Mouse (Mus musculus): ENCODE measurements around the gene Mrps36. TPM values are rescaled to one million over a fixed set of nuclear protein-coding genes. Genes with fewer than 3 reads are reported as not detected.
"Not testable (repeated sequence)": the region's sequence is repeated elsewhere in the genome, so short reads cannot be mapped to it uniquely, and the experiment has no call there.

Mrps36 gene
- polyA plus RNA-seq, 1 experiment from 2014 or later, result 140 TPM

DNA sequence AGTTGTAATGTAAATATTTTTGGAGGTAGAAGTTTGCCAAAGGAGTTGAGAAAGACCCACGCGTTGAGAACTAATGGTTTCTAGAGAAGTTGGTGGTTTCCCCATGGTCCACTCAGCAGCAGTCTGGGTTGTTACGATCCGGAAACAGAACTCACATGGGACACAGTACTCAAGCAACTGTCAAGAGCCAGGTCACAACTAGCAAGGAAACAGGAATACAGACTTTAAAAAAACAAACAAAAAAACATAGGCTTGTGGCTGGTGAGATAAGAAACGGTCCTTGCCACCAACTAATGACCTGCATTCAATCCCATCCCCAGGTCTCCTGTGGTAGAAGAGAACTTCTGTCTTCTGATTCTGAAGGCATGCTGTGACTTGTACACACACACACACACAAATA, 6.3 kb upstream of the Mrps36 start:
- DNase-seq (ENCODE audit: low spot score) (no peak), ATAC-seq (replicated peaks; ENCODE audit: low FRiP score) (no peak)
- Histone ChIP-seq H3K9ac (ENCODE audit: low read length) (no peak overlapping the region), H3K27ac (ENCODE audit: low read depth, low read length) (no peak overlapping the region), H3K4me1 (replicated peaks; ENCODE audit: control insufficient read depth, insufficient read depth, low read length) (no peaks in the 10 kb centered on the region), H3K4me2 (ENCODE audit: low read depth, low read length, severe bottlenecking) (no peak overlapping the region), H3K9me3 (ENCODE audit: control insufficient read depth, low read length) (no peaks in the 10 kb centered on the region), H3K4me3 (ENCODE audit: low read depth, low read length) (no peak overlapping the region), H3K27me3 (ENCODE audit: control insufficient read depth, insufficient read depth, low read length) (no peaks in the 10 kb centered on the region), H3K36me3 (ENCODE audit: control insufficient read depth, insufficient read depth, low read length) (no peaks in the 10 kb centered on the region)
- 85% methylated on average over 5 of the region's 5 CpGs for WGBS

DNA sequence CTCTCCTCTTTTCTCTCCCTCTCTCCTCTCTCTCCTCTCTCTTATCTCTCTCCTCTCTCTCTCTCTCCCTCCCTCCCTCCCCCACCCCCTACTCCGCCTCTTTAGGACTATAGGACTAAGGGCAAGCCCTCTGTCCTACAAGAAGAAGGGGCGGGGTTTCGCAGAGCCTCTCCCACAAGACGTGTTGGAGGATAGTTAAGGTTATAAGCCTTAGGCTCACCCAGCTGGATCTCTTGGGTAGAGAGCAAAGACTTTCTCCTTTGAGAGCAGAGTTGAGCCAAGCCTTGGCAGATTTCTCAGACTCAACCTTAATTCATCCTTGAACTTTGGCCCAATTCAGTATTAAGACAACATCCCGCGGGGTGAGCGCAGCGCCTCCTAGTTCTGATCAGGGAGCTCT, 4.2 kb upstream of the Mrps36 start:
- H3K9ac ChIP-seq (ENCODE audit: low read length), result no peak overlapping the region
- H3K4me1 ChIP-seq (replicated peaks; ENCODE audit: control insufficient read depth, insufficient read depth, low read length), result no peaks in the 10 kb centered on the region
- no peak overlapping the region for H3K4me2 ChIP-seq (ENCODE audit: low read depth, low read length, severe bottlenecking)
- ATAC-seq (replicated peaks; ENCODE audit: low FRiP score) (no peak), DNase-seq (ENCODE audit: low spot score) (no peak)
- WGBS, result 49% methylated on average over 8 of the region's 8 CpGs
- no peak overlapping the region for H3K4me3 ChIP-seq (ENCODE audit: low read depth, low read length)
- no peaks in the 10 kb centered on the region for H3K9me3 ChIP-seq (ENCODE audit: control insufficient read depth, low read length)
- H3K36me3 ChIP-seq (ENCODE audit: control insufficient read depth, insufficient read depth, low read length), result no peaks in the 10 kb centered on the region
- H3K27me3 ChIP-seq (ENCODE audit: control insufficient read depth, insufficient read depth, low read length), result no peaks in the 10 kb centered on the region
- H3K27ac ChIP-seq (ENCODE audit: low read depth, low read length), result no peak overlapping the region

DNA sequence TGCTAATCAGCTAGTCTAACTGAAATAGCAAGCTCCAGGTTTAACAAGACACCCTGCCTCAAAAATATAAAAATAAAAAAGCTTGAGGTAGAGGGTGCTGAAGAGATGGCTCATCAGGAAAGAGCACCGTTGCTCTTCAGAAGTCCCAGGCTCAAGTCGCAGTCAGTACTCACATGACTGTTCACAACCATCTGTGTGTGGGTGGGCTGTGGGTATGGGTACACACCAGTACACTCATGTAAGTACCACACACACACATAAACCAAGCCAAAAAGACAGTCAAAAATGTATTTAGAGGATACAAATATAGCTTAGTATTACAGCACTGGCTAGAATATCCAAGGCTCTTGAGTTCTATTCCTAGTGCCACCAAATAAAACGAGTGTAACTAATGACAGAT, 1.6 kb upstream of the Mrps36 start:
- DNase-seq (ENCODE audit: low spot score), result no peak
- H3K4me1 ChIP-seq (replicated peaks; ENCODE audit: control insufficient read depth, insufficient read depth, low read length), result 0 out of 2 replicates have a peak, but pooled peaks cover 2% of the 10 kb centered on the region

DNA sequence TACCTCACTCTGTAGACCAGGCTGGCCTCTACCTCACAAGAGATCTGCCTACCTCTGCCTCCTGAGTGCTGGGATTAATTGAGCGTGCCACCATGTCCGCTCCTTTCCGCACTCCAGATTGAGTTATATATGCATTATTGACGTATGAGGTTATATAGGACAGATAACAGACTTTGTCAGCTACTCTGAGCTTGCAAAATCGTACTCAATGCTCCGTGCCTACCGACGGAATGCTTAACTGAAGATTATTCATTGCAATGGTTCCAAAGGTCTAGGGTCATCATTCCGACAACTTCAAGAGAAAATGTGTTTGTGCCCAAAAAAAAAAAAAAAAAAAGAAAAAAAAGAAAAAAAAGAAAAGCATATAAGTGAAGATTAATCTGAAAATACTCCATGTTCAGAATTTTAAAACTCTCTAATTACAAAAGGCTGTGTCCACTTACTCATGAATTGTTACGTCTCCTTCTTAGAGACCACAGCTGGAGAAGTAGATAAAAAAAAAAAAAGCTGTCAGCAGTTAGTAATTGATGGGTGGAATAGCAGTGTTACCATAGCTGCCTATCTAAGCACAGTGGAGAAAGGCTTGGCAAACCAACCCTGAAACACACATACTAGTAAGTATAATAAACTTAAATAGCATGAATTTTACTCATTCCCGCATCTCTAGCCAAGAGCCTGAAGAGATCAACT, 968 bp downstream of the Mrps36 start:
- Histone ChIP-seq H3K9me3 (ENCODE audit: control insufficient read depth, low read length) (no peaks in the 10 kb centered on the region), H3K4me2 (ENCODE audit: low read depth, low read length, severe bottlenecking) (peak overlapping the region; percentile 74), H3K27me3 (ENCODE audit: control insufficient read depth, insufficient read depth, low read length) (no peaks in the 10 kb centered on the region), H3K4me3 (ENCODE audit: low read depth, low read length) (peak overlapping the region; percentile 83), H3K4me1 (replicated peaks; ENCODE audit: control insufficient read depth, insufficient read depth, low read length) (0 out of 2 replicates have a peak, but pooled peaks cover 2% of the 10 kb centered on the region), H3K27ac (ENCODE audit: low read depth, low read length) (peak overlapping the region; percentile 89; the same call in 1 of the 2 replicates), H3K9ac (ENCODE audit: low read length) (peak overlapping the region; percentile 76), H3K36me3 (ENCODE audit: control insufficient read depth, insufficient read depth, low read length) (no peaks in the 10 kb centered on the region)
- peak; percentile 34 for ATAC-seq (replicated peaks; ENCODE audit: low FRiP score)
- WGBS, result 72% methylated on average over 11 of the region's 11 CpGs
- DNase-seq (ENCODE audit: low spot score), result no peak

More for the DNA sequence above, 1.6 kb upstream of the Mrps36 start:
- Histone ChIP-seq H3K9me3 (ENCODE audit: control insufficient read depth, low read length) (no peaks in the 10 kb centered on the region), H3K9ac (ENCODE audit: low read length) (no peak overlapping the region), H3K36me3 (ENCODE audit: control insufficient read depth, insufficient read depth, low read length) (no peaks in the 10 kb centered on the region), H3K27me3 (ENCODE audit: control insufficient read depth, insufficient read depth, low read length) (no peaks in the 10 kb centered on the region), H3K4me3 (ENCODE audit: low read depth, low read length) (no peak overlapping the region), H3K4me2 (ENCODE audit: low read depth, low read length, severe bottlenecking) (no peak overlapping the region), H3K27ac (ENCODE audit: low read depth, low read length) (no peak overlapping the region)
- ATAC-seq (replicated peaks; ENCODE audit: low FRiP score), result no peak
- 86% methylated on average over 3 of the region's 3 CpGs for WGBS

DNA sequence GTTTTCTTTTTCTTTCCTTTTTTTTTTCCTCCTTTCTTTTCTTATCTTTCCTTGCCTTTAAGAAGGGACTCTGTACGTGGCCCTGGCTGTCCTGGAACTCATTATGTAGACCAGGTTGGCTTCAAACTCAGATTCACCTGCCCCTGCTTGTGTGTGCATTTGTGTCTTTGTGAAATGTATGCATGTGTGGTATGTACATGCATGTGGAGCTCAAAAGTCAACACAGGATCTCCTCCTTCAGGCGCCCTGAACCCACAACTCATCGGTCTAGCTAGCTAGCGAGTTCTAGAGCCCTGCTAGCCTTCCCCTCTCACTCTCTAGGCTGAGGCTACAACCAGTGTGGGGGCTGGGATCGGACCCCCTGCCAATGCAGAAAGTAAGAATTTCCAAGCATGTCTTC, 1.6 kb downstream of the Mrps36 start:
- Histone ChIP-seq H3K4me2 (ENCODE audit: low read depth, low read length, severe bottlenecking) (no peak overlapping the region), H3K9ac (ENCODE audit: low read length) (no peak overlapping the region), H3K27me3 (ENCODE audit: control insufficient read depth, insufficient read depth, low read length) (no peaks in the 10 kb centered on the region), H3K4me1 (replicated peaks; ENCODE audit: control insufficient read depth, insufficient read depth, low read length) (0 out of 2 replicates have a peak, but pooled peaks cover 2% of the 10 kb centered on the region), H3K36me3 (ENCODE audit: control insufficient read depth, insufficient read depth, low read length) (no peaks in the 10 kb centered on the region), H3K9me3 (ENCODE audit: control insufficient read depth, low read length) (no peaks in the 10 kb centered on the region), H3K4me3 (ENCODE audit: low read depth, low read length) (no peak overlapping the region), H3K27ac (ENCODE audit: low read depth, low read length) (no peak overlapping the region)
- no peak for DNase-seq (ENCODE audit: low spot score)
- 88% methylated on average over 5 of the region's 5 CpGs for WGBS
- no peak for ATAC-seq (replicated peaks; ENCODE audit: low FRiP score)

DNA sequence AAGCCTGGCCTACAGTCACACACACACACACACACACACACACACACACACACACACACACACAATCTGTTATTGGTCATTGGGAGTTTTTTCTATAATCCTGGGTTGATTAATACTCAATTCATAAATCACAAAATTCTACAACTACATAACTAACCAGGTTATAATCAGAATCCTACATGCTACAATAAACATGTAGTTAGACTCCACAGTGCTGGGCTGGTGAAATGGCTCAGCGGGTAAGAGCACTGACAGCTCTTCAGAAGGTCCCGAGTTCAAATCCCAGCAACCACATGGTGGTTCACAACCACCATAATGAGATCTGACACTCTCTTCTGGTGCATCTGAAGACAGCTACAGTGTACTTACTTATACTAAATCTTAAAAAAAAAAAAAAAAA, 11.7 kb downstream of the Mrps36 start:
- Histone ChIP-seq H3K4me3 (ENCODE audit: low read depth, low read length) (no peak overlapping the region), H3K36me3 (ENCODE audit: control insufficient read depth, insufficient read depth, low read length) (no peaks in the 10 kb centered on the region; the same call in 1 of the 2 replicates), H3K4me2 (ENCODE audit: low read depth, low read length, severe bottlenecking) (no peak overlapping the region), H3K27me3 (ENCODE audit: control insufficient read depth, insufficient read depth, low read length) (no peaks in the 10 kb centered on the region), H3K9me3 (ENCODE audit: control insufficient read depth, low read length) (no peaks in the 10 kb centered on the region), H3K27ac (ENCODE audit: low read depth, low read length) (no peak overlapping the region), H3K9ac (ENCODE audit: low read length) (no peak overlapping the region), H3K4me1 (replicated peaks; ENCODE audit: control insufficient read depth, insufficient read depth, low read length) (peaks cover 5% of the 10 kb centered on the region; the same call in 1 of the 2 replicates)
- WGBS, result 95% methylated on average over 2 of the region's 2 CpGs
- no peak for ATAC-seq (replicated peaks; ENCODE audit: low FRiP score)
- no peak for DNase-seq (ENCODE audit: low spot score)

DNA sequence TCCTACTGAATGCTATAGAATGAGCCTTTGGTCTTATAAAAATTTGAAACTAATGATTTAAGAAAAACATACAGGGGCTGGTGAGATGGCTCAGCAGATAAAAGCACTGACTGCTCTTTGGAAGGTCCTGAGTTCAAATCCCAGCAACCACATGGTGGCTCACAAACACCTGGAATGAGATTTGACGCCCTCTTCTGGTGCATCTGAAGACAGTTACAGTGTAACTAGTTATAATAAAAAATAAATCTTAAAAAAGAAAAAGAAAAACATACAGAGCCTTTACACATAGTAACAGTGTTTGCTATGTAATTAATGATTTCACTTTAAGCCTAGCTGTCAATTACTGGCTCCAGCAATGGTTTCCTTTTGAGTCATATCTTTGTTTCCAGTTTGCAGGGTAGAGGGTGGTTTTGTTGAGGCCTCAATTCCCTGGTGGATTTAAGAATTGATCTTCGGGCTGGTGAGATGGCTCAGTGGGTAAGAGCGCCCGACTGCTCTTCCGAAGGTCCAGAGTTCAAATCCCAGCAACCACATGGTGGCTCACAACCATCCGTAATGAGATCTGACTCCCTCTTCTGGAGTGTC, 12.9 kb downstream of the Mrps36 start:
- H3K9ac ChIP-seq (ENCODE audit: low read length); H3K4me3 ChIP-seq (ENCODE audit: low read depth, low read length); H3K4me1 ChIP-seq (replicated peaks; ENCODE audit: control insufficient read depth, insufficient read depth, low read length); H3K27me3 ChIP-seq (ENCODE audit: control insufficient read depth, insufficient read depth, low read length); H3K9me3 ChIP-seq (ENCODE audit: control insufficient read depth, low read length); H3K27ac ChIP-seq (ENCODE audit: low read depth, low read length); H3K36me3 ChIP-seq (ENCODE audit: control insufficient read depth, insufficient read depth, low read length); ATAC-seq (replicated peaks; ENCODE audit: low FRiP score): not testable (repeated sequence)
- H3K4me2 ChIP-seq (ENCODE audit: low read depth, low read length, severe bottlenecking), result peak overlapping the region; percentile 58; the same call in 1 of the 2 replicates
- DNase-seq (ENCODE audit: low spot score), result peak; percentile 4
- WGBS, result 90% methylated on average over 5 of the region's 6 CpGs

DNA sequence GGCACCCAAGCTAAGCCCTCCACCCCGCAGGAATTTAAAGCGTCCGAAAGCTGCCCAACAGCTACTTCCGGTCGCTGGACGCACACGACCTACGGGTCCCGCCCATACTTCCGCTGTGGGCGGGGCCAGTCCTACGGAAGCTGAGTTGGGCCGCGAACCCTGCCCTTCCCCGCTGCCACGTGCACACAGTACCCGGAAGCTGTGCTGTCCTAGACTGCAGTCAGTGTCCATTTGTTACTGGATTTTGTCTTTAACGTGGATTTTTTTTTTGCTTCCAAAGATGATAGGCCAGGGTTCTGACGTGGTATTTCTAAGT, 13.6 kb downstream of the Mrps36 start, which contains the start of gene Cdk7:
Gene Cdk7 (minus strand): TSS at position 79 of the 316 bp plus-strand sequence.
- Histone ChIP-seq H3K4me1 (replicated peaks; ENCODE audit: control insufficient read depth, insufficient read depth, low read length) (peaks cover 5% of the 10 kb centered on the region; the same call in 1 of the 2 replicates), H3K4me3 (ENCODE audit: low read depth, low read length) (peak within 1 kb of the TSS; percentile 87), H3K4me2 (ENCODE audit: low read depth, low read length, severe bottlenecking) (peak within 1 kb of the TSS; percentile 72), H3K27ac (ENCODE audit: low read depth, low read length) (peak within 1 kb of the TSS; percentile 65), H3K36me3 (ENCODE audit: control insufficient read depth, insufficient read depth, low read length) (no peaks in the 10 kb centered on the region; the same call in 1 of the 2 replicates), H3K9ac (ENCODE audit: low read length) (peak within 1 kb of the TSS; percentile 89), H3K9me3 (ENCODE audit: control insufficient read depth, low read length) (no peaks in the 10 kb centered on the region), H3K27me3 (ENCODE audit: control insufficient read depth, insufficient read depth, low read length) (no peaks in the 10 kb centered on the region)
- DNase-seq (ENCODE audit: low spot score) (peak; percentile 95), ATAC-seq (replicated peaks; ENCODE audit: low FRiP score) (peak; percentile 99)
- under 1% methylated on average over 19 of the region's 19 CpGs for WGBS
